Mouse (Mus musculus): ENCODE data around the gene Cox7a2.

GRCm38 (mm10) chr9:79751846-79752245 lies 7.8 kb downstream of the Cox7a2 start:
- TF ChIP-seq CTCF (IDR thresholded peaks at IDR 0.05; ENCODE audit: borderline replicate concordance, extremely low read depth, insufficient read depth, insufficient read length) = no peak
- TF ChIP-seq POLR2A (IDR thresholded peaks at IDR 0.05; ENCODE audit: borderline replicate concordance, extremely low read depth, insufficient read depth, insufficient read length, poor library complexity, severe bottlenecking) = no peak
